Mouse (Mus musculus): ENCODE data around the gene Sgk2.

GRCm38 (mm10) chr2:163031757-163032156 is 44.6 kb downstream of the Sgk2 start:
- no peak for TF ChIP-seq CTCF (IDR thresholded peaks at IDR 0.05; ENCODE audit: low read depth)
- no peak for TF ChIP-seq EP300 (IDR thresholded peaks at IDR 0.05; ENCODE audit: low read depth)
